Mouse (Mus musculus) bone marrow macrophage, adult 2 months (primary cell): Measurements from ENCODE around the gene Tanc1.

Experiments
- CTCF ChIP-seq: IDR thresholded peaks from 2 replicates; pipeline ENCODE4 v1.5.1; 2012; ENCODE audit warnings: low read depth, mild to moderate bottlenecking, low read length, moderate library complexity
- POLR2A ChIP-seq: IDR thresholded peaks from 2 replicates; pipeline ENCODE4 v1.6.1; 2012; ENCODE audit warnings: mild to moderate bottlenecking, low read depth, low read length, borderline replicate concordance

- no peak for TF ChIP-seq CTCF
- no peak for TF ChIP-seq POLR2A
Measured at GRCm38 (mm10) chr2:59629829-59630228, 18.0 kb downstream of the Tanc1 start.
